ENCODE assay signal across 18 mouse cellular contexts in the genomic region with DNA sequence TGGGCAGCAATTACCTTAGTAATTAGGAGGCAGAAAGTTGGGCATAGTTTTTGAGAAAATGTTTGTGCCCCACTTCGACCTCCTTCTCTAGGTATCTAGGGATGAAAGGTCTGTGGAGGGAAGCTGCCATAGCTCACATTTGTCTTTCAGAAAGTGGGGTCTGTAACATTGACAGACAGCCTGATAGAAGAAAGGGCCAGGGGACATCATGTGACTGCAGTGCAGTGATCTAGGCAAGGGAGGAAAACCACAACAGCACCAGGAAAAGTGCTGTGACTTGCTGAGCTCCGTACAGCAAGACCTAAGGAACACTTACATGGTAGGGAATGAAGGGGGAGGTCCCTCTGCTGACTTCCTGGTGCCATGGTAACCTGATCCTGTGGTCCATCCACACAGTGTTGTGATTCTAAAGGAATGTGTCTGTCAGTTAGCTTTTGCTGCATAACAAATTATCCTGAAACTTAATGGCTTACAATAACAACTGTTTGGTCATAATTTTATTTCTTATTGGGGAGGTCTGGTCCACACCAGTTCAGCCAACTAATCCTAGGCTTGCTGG. TPM values are rescaled to one million over a fixed set of nuclear protein-coding genes. Genes with fewer than 3 reads are reported as not detected.
A peak's percentile ranks its signal among the peaks of the same experiment; 100 is the strongest.
DNase-seq lines count a peak whose midpoint lies in the region; ATAC-seq and TF ChIP-seq lines count a peak whose summit lies in the region.
"Had no signal": no experiment of that assay in that cellular context is flagged by ENCODE, and none has a peak within 500 bp of the region (broad histone marks: within the 10 kb centered on the region; RNA-seq: fewer than 3 reads in every experiment).

No protein-coding gene starts in this region.

- no peak overlapping the region for H3K4me2 ChIP-seq in intestine, embryonic 15.5 days (replicated peaks)
- H3K4me2 ChIP-seq in intestine, postnatal 0 days (replicated peaks; ENCODE audit: low read depth), result no peak overlapping the region
- no peak overlapping the region for H3K4me2 ChIP-seq in lung, embryonic 16.5 days (ENCODE audit: low read depth, low read length)
- H3K4me2 ChIP-seq in embryonic facial prominence, embryonic 12.5 days (replicated peaks), result no peak overlapping the region
- H3K4me2 ChIP-seq in limb, embryonic 15.5 days, result no peak overlapping the region
- H3K4me2 ChIP-seq: heart, embryonic 11.5 days; midbrain, embryonic 13.5 days had no signal

- DNase-seq in lung, postnatal 36 days, result no peak
- DNase-seq in Muller cell, postnatal 12 days (ENCODE audit: inconsistent ontology term), result no peak
- DNase-seq in retina, postnatal 1 day, result no peak
- DNase-seq: adrenal gland, adult 2 months; cerebellum, adult 2 months; heart, postnatal 10 days; liver; spleen, adult 18-20 months; thymus, postnatal 25 days had no signal

- H3K36me3 ChIP-seq in intestine, embryonic 15.5 days, result no peaks in the 10 kb centered on the region
- peaks cover 16% of the 10 kb centered on the region; the same call in 1 of the 2 replicates for H3K36me3 ChIP-seq in intestine, postnatal 0 days (ENCODE audit: control insufficient read depth, insufficient read depth)
- H3K36me3 ChIP-seq in lung, embryonic 16.5 days (ENCODE audit: control insufficient read depth, insufficient read depth, low read length), result no peaks in the 10 kb centered on the region
- peaks cover 9% of the 10 kb centered on the region; the same call in 1 of the 2 replicates for H3K36me3 ChIP-seq in embryonic facial prominence, embryonic 12.5 days
- peaks cover 26% of the 10 kb centered on the region for H3K36me3 ChIP-seq in limb, embryonic 15.5 days

- no peak for TF ChIP-seq CTCF in intestine, postnatal 0 days (IDR thresholded peaks at IDR 0.05; ENCODE audit: low read depth)

- ATAC-seq in intestine, embryonic 15.5 days, result no peak
- ATAC-seq in intestine, postnatal 0 days, result no peak
- no peak for ATAC-seq in lung, embryonic 16.5 days (ENCODE audit: low read depth)
- ATAC-seq in embryonic facial prominence, embryonic 12.5 days (ENCODE audit: insufficient number of reproducible peaks, insufficient read depth, low FRiP score, low TSS enrichment), result no peak
- ATAC-seq in limb, embryonic 15.5 days (ENCODE audit: insufficient number of reproducible peaks, low FRiP score, low TSS enrichment, low read depth), result no peak
- ATAC-seq: forebrain, embryonic 16.5 days; midbrain, embryonic 13.5 days had no signal

- H3K9ac ChIP-seq in intestine, embryonic 15.5 days, result no peak overlapping the region
- H3K9ac ChIP-seq in intestine, postnatal 0 days (ENCODE audit: low read depth, low read length), result no peak overlapping the region
- no peak overlapping the region for H3K9ac ChIP-seq in lung, embryonic 16.5 days (ENCODE audit: low read length)
- no peak overlapping the region for H3K9ac ChIP-seq in embryonic facial prominence, embryonic 12.5 days
- H3K9ac ChIP-seq in limb, embryonic 15.5 days, result no peak overlapping the region

- 0 out of 2 replicates have a peak overlapping the region, but pooled peaks have one; percentile 60 for H3K27ac ChIP-seq in intestine, embryonic 15.5 days
- no peak overlapping the region for H3K27ac ChIP-seq in intestine, postnatal 0 days (ENCODE audit: low read depth, low read length)
- H3K27ac ChIP-seq in lung, embryonic 16.5 days (ENCODE audit: low read length), result peak overlapping the region; percentile 65; the same call in 1 of the 2 replicates
- peak overlapping the region; percentile 5; the same call in 1 of the 2 replicates for H3K27ac ChIP-seq in embryonic facial prominence, embryonic 12.5 days
- peak overlapping the region; percentile 47; the same call in 1 of the 2 replicates for H3K27ac ChIP-seq in limb, embryonic 15.5 days
- H3K27ac ChIP-seq: macrophage; midbrain, embryonic 13.5 days had no signal

- no peaks in the 10 kb centered on the region for H3K9me3 ChIP-seq in intestine, embryonic 15.5 days
- no peaks in the 10 kb centered on the region for H3K9me3 ChIP-seq in intestine, postnatal 0 days (ENCODE audit: control insufficient read depth)
- H3K9me3 ChIP-seq in lung, embryonic 16.5 days (ENCODE audit: control insufficient read depth, low read length), result no peaks in the 10 kb centered on the region
- H3K9me3 ChIP-seq in embryonic facial prominence, embryonic 12.5 days, result no peaks in the 10 kb centered on the region
- no peaks in the 10 kb centered on the region for H3K9me3 ChIP-seq in limb, embryonic 15.5 days
- H3K9me3 ChIP-seq: midbrain, embryonic 13.5 days had no signal

- no peaks in the 10 kb centered on the region for H3K27me3 ChIP-seq in intestine, embryonic 15.5 days (replicated peaks)
- H3K27me3 ChIP-seq in intestine, postnatal 0 days (replicated peaks; ENCODE audit: control insufficient read depth, insufficient read depth, low read length), result no peaks in the 10 kb centered on the region
- H3K27me3 ChIP-seq in lung, embryonic 16.5 days (ENCODE audit: control insufficient read depth, insufficient read depth, low read depth, low read length), result no peaks in the 10 kb centered on the region
- H3K27me3 ChIP-seq in embryonic facial prominence, embryonic 12.5 days, result no peaks in the 10 kb centered on the region
- no peaks in the 10 kb centered on the region for H3K27me3 ChIP-seq in limb, embryonic 15.5 days
- H3K27me3 ChIP-seq: midbrain, embryonic 13.5 days had no signal

- WGBS in intestine, embryonic 15.5 days, result 47% methylated on average over 2 of the region's 2 CpGs
- 55% methylated on average over 2 of the region's 2 CpGs for WGBS in intestine, postnatal 0 days
- 57% methylated on average over 2 of the region's 2 CpGs for WGBS in lung, embryonic 16.5 days
- WGBS in embryonic facial prominence, embryonic 12.5 days, result 52% methylated on average over 2 of the region's 2 CpGs
- WGBS in limb, embryonic 15.5 days, result 59% methylated on average over 2 of the region's 2 CpGs

- H3K4me1 ChIP-seq in intestine, embryonic 15.5 days (replicated peaks), result peaks cover 11% of the 10 kb centered on the region
- H3K4me1 ChIP-seq in intestine, postnatal 0 days (replicated peaks; ENCODE audit: control insufficient read depth, insufficient read depth, low read length), result peaks cover 6% of the 10 kb centered on the region
- H3K4me1 ChIP-seq in lung, embryonic 16.5 days (replicated peaks; ENCODE audit: control insufficient read depth, insufficient read depth, low read length), result peaks cover 28% of the 10 kb centered on the region
- peaks cover 11% of the 10 kb centered on the region for H3K4me1 ChIP-seq in embryonic facial prominence, embryonic 12.5 days
- H3K4me1 ChIP-seq in limb, embryonic 15.5 days, result peaks cover 22% of the 10 kb centered on the region

- H3K4me3 ChIP-seq in intestine, embryonic 15.5 days (replicated peaks), result no peak overlapping the region
- H3K4me3 ChIP-seq in intestine, postnatal 0 days (ENCODE audit: low read depth, low read length), result no peak overlapping the region
- H3K4me3 ChIP-seq in lung, embryonic 16.5 days (ENCODE audit: low read length), result no peak overlapping the region
- H3K4me3 ChIP-seq in embryonic facial prominence, embryonic 12.5 days, result no peak overlapping the region
- no peak overlapping the region for H3K4me3 ChIP-seq in limb, embryonic 15.5 days
- H3K4me3 ChIP-seq: midbrain, embryonic 13.5 days had no signal

RNA-seq across cellular contexts. Expression of gene Cep63, which starts 5.3 kb away (rescaled TPM):
- polyA plus RNA-seq in intestine, embryonic 15.5 days (2015; fragmentation: Nextera tagmentation; extraction: Ambion mirVana), result 42.0 and 47.7 TPM in 2 replicates
- polyA plus RNA-seq in intestine, postnatal 0 days (2015; fragmentation: Nextera tagmentation; extraction: Ambion mirVana), result 25.8 and 30.8 TPM in 2 replicates
- polyA plus RNA-seq in lung, embryonic 16.5 days (2015; fragmentation: Nextera tagmentation; extraction: Ambion mirVana), result 55.4 and 58.8 TPM in 2 replicates
- polyA plus RNA-seq in embryonic facial prominence, embryonic 12.5 days (2016; fragmentation: Nextera tagmentation; extraction: Ambion mirVana), result 53.0 and 55.9 TPM in 2 replicates
- 43.9 and 47.0 TPM in 2 replicates for polyA plus RNA-seq in limb, embryonic 15.5 days (2015; fragmentation: Nextera tagmentation; extraction: Ambion mirVana)

RNA-seq across cellular contexts. Expression of gene Anapc13, which starts 5.6 kb away (rescaled TPM):
- polyA plus RNA-seq in intestine, embryonic 15.5 days (2015; fragmentation: Nextera tagmentation; extraction: Ambion mirVana), result 194 and 206 TPM in 2 replicates
- polyA plus RNA-seq in intestine, postnatal 0 days (2015; fragmentation: Nextera tagmentation; extraction: Ambion mirVana), result 182 and 204 TPM in 2 replicates
- polyA plus RNA-seq in lung, embryonic 16.5 days (2015; fragmentation: Nextera tagmentation; extraction: Ambion mirVana), result 196 and 198 TPM in 2 replicates
- 184 and 185 TPM in 2 replicates for polyA plus RNA-seq in embryonic facial prominence, embryonic 12.5 days (2016; fragmentation: Nextera tagmentation; extraction: Ambion mirVana)
- polyA plus RNA-seq in limb, embryonic 15.5 days (2015; fragmentation: Nextera tagmentation; extraction: Ambion mirVana), result 173 and 174 TPM in 2 replicates
